Mouse (Mus musculus): Measurements from ENCODE around the gene Efcab6. TPM values are rescaled to one million over a fixed set of nuclear protein-coding genes. Genes with fewer than 3 reads are reported as not detected.

The Efcab6 gene
- total RNA-seq, 1 experiment: 0.76 TPM

DNA sequence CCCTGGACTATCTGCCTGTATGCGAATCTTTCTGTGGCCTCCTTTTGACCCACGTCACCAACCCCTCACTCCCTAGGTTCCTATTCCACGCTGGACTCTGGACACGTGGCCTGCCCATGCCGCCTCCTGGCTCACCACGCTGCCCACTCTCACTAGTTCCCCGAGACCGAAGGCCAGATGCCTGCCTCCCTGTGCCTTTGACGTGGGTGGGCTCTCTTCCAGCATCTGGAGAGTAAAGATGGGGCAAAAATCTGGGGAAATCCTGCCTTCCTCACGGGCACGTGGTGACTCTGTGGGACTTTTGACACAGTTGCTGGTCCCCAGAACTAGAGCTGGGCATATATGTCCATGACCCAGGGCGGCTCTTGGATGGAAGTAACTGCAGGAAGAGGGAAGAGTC is 222.8 kb downstream of the Efcab6 start:
- in situ Hi-C loops (cut with MboI; ENCODE audit: low sequenced_read_pairs in 2 of 2, unreplicated experiment in 2 of 2): no loop called here
- H3K27ac ChIP-seq (ENCODE audit: insufficient read depth, low read depth, low read length, poor library complexity, severe bottlenecking): no peak overlapping the region
- H3K9ac ChIP-seq (ENCODE audit: insufficient read depth, low read depth, low read length, poor library complexity, severe bottlenecking): no peak overlapping the region
- no peaks in the 10 kb centered on the region for H3K9me3 ChIP-seq (ENCODE audit: control insufficient read depth, insufficient read depth, low read depth, low read length)
- H3K4me1 ChIP-seq (ENCODE audit: control insufficient read depth in 2 of 2, insufficient read depth in 2 of 2, low read length in 2 of 2, poor library complexity in 1 of 2): no peaks in the 10 kb centered on the region
- DNase-seq (ENCODE audit: low read depth, low spot score): no peak
- TF ChIP-seq HCFC1 (IDR thresholded peaks at IDR 0.05; ENCODE audit: borderline replicate concordance, insufficient read depth, low read length) (no peak), ZNF384 (IDR thresholded peaks at IDR 0.05; ENCODE audit: low read depth, low read length) (no peak), ZC3H11A (IDR thresholded peaks at IDR 0.05; ENCODE audit: borderline replicate concordance, low read depth, low read length) (no peak), CHD2 (IDR thresholded peaks at IDR 0.05; ENCODE audit: low read depth, low read length) (no peak), MAFK (IDR thresholded peaks at IDR 0.05; ENCODE audit: insufficient read depth, low read depth, low read length) (no peak)
- H3K36me3 ChIP-seq (ENCODE audit: control insufficient read depth, insufficient read depth, low read length, poor library complexity, severe bottlenecking): no peaks in the 10 kb centered on the region
- H3K4me3 ChIP-seq (ENCODE audit: insufficient read depth in 1 of 2, low read depth in 1 of 2, low read length in 2 of 2, poor library complexity in 1 of 2, severe bottlenecking in 1 of 2): no peak overlapping the region

DNA sequence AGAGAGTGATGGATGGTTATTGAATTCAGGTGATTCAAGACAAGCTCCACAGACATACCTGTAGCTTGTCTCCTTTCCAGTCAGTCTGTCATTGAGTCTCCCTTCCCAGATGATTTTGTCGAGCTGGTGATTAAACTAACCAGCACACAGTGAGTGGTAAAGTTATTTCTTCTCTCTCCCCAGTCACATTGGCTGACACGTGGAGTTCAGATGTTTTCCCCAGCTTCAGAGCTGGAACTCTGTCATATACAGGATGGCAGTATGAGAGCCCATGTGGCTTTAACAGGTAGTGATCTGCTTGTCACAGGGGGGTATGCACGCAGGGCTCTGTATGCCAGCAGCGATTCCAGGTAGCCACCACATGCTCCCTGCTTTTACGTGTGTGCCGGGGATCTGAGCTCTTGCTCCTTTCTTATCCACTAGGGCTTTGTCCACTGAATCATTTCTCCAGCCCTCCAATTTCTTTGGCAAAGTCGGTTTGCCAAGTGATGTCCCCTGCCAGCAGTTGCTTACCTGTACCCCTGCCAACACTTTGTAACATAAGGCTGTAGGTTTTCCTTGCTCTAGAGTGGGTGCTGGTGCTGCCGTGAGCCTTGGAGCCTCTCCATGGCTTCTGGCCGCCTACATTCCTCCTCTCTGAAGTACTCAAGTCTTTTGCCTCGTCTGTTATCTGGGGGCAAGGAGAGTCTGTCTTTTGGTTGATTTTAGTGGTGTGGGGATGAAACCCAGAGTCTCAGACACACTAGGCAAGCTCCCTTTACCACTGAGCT is 224.0 kb downstream of the Efcab6 start:
- DNase-seq (ENCODE audit: low read depth, low spot score): no peak
- Histone ChIP-seq H3K4me1 (ENCODE audit: control insufficient read depth in 2 of 2, insufficient read depth in 2 of 2, low read length in 2 of 2, poor library complexity in 1 of 2) (no peaks in the 10 kb centered on the region), H3K9ac (ENCODE audit: insufficient read depth, low read depth, low read length, poor library complexity, severe bottlenecking) (no peak overlapping the region), H3K27ac (ENCODE audit: insufficient read depth, low read depth, low read length, poor library complexity, severe bottlenecking) (no peak overlapping the region), H3K9me3 (ENCODE audit: control insufficient read depth, insufficient read depth, low read depth, low read length) (no peaks in the 10 kb centered on the region), H3K36me3 (ENCODE audit: control insufficient read depth, insufficient read depth, low read length, poor library complexity, severe bottlenecking) (no peaks in the 10 kb centered on the region), H3K4me3 (ENCODE audit: insufficient read depth in 1 of 2, low read depth in 1 of 2, low read length in 2 of 2, poor library complexity in 1 of 2, severe bottlenecking in 1 of 2) (no peak overlapping the region)
- TF ChIP-seq HCFC1 (IDR thresholded peaks at IDR 0.05; ENCODE audit: borderline replicate concordance, insufficient read depth, low read length) (no peak), ZC3H11A (IDR thresholded peaks at IDR 0.05; ENCODE audit: borderline replicate concordance, low read depth, low read length) (no peak), MAFK (IDR thresholded peaks at IDR 0.05; ENCODE audit: insufficient read depth, low read depth, low read length) (no peak), CHD2 (IDR thresholded peaks at IDR 0.05; ENCODE audit: low read depth, low read length) (no peak), ZNF384 (IDR thresholded peaks at IDR 0.05; ENCODE audit: low read depth, low read length) (no peak)
- in situ Hi-C loops (cut with MboI; ENCODE audit: low sequenced_read_pairs in 2 of 2, unreplicated experiment in 2 of 2): no loop called here

DNA sequence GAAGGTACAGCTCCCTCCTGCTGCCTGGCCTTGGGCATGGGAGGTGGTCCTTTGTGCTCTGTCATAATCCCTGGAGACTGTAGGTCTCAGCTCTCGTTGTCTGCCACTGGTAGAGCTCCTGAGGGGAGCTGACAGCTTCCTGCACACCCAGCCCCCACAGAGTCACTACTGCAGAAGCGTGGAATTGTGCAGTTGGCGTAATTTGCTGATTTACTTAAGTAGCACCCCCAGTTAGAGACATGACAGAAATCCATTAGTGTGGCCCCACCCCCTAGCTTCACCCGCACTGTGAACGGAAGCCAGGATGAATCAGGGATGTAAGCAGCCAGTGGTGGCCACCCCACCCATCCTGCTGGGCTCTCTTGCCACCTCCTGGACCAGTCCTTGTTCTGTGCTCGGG is 232.9 kb downstream of the Efcab6 start:
- in situ Hi-C loops (cut with MboI; ENCODE audit: low sequenced_read_pairs in 2 of 2, unreplicated experiment in 2 of 2): no loop called here
- no peak for DNase-seq (ENCODE audit: low read depth, low spot score)
- Histone ChIP-seq H3K36me3 (ENCODE audit: control insufficient read depth, insufficient read depth, low read length, poor library complexity, severe bottlenecking) (no peaks in the 10 kb centered on the region), H3K4me1 (ENCODE audit: control insufficient read depth in 2 of 2, insufficient read depth in 2 of 2, low read length in 2 of 2, poor library complexity in 1 of 2) (no peaks in the 10 kb centered on the region), H3K9me3 (ENCODE audit: control insufficient read depth, insufficient read depth, low read depth, low read length) (no peaks in the 10 kb centered on the region), H3K9ac (ENCODE audit: insufficient read depth, low read depth, low read length, poor library complexity, severe bottlenecking) (no peak overlapping the region), H3K27ac (ENCODE audit: insufficient read depth, low read depth, low read length, poor library complexity, severe bottlenecking) (no peak overlapping the region), H3K4me3 (ENCODE audit: insufficient read depth in 1 of 2, low read depth in 1 of 2, low read length in 2 of 2, poor library complexity in 1 of 2, severe bottlenecking in 1 of 2) (no peak overlapping the region)
- no peak for TF ChIP-seq HCFC1 (IDR thresholded peaks at IDR 0.05; ENCODE audit: borderline replicate concordance, insufficient read depth, low read length)
- no peak for TF ChIP-seq CHD2 (IDR thresholded peaks at IDR 0.05; ENCODE audit: low read depth, low read length)
- no peak for TF ChIP-seq ZNF384 (IDR thresholded peaks at IDR 0.05; ENCODE audit: low read depth, low read length)
- no peak for TF ChIP-seq MAFK (IDR thresholded peaks at IDR 0.05; ENCODE audit: insufficient read depth, low read depth, low read length)
- TF ChIP-seq ZC3H11A (IDR thresholded peaks at IDR 0.05; ENCODE audit: borderline replicate concordance, low read depth, low read length): no peak

DNA sequence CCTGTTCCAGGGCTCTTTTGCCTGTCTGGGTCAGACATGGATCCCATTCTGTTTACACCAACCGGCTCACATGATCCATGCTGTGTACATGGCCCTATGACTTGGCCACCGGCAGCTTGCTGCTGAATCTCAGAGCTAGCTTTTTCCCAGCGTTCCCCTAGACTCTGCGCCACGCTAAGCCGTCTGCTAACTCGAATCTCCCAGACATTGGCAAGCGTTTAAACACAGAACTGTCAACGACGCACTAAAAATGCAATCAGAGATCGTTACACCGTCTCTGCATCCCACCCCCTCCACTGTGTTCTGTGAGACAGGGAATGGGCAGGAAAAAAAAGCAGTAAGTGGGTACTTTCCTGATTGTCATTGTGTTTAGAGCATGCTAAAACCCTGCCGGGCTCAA is 236.0 kb downstream of the Efcab6 start:
- no peak for DNase-seq (ENCODE audit: low read depth, low spot score)
- no peak for TF ChIP-seq CHD2 (IDR thresholded peaks at IDR 0.05; ENCODE audit: low read depth, low read length)
- no peak for TF ChIP-seq HCFC1 (IDR thresholded peaks at IDR 0.05; ENCODE audit: borderline replicate concordance, insufficient read depth, low read length)
- no peak for TF ChIP-seq ZC3H11A (IDR thresholded peaks at IDR 0.05; ENCODE audit: borderline replicate concordance, low read depth, low read length)
- no peak for TF ChIP-seq ZNF384 (IDR thresholded peaks at IDR 0.05; ENCODE audit: low read depth, low read length)
- TF ChIP-seq MAFK (IDR thresholded peaks at IDR 0.05; ENCODE audit: insufficient read depth, low read depth, low read length): no peak
- H3K4me3 ChIP-seq (ENCODE audit: insufficient read depth in 1 of 2, low read depth in 1 of 2, low read length in 2 of 2, poor library complexity in 1 of 2, severe bottlenecking in 1 of 2): no peak overlapping the region
- in situ Hi-C loops (cut with MboI; ENCODE audit: low sequenced_read_pairs in 2 of 2, unreplicated experiment in 2 of 2): no loop called here
- no peak overlapping the region for H3K27ac ChIP-seq (ENCODE audit: insufficient read depth, low read depth, low read length, poor library complexity, severe bottlenecking)
- no peaks in the 10 kb centered on the region for H3K36me3 ChIP-seq (ENCODE audit: control insufficient read depth, insufficient read depth, low read length, poor library complexity, severe bottlenecking)
- no peaks in the 10 kb centered on the region for H3K4me1 ChIP-seq (ENCODE audit: control insufficient read depth in 2 of 2, insufficient read depth in 2 of 2, low read length in 2 of 2, poor library complexity in 1 of 2)
- no peaks in the 10 kb centered on the region for H3K9me3 ChIP-seq (ENCODE audit: control insufficient read depth, insufficient read depth, low read depth, low read length)
- no peak overlapping the region for H3K9ac ChIP-seq (ENCODE audit: insufficient read depth, low read depth, low read length, poor library complexity, severe bottlenecking)

Data from ES-E14 (cell line).